ENCODE assay signal across 9 mouse cellular contexts in genomic region chr10:110794564-110795205, GRCm38 (mm10). TPM values are rescaled to one million over a fixed set of nuclear protein-coding genes. Genes with fewer than 3 reads are reported as not detected.
A peak's percentile ranks its signal among the peaks of the same experiment; 100 is the strongest.
DNase-seq lines count a peak whose midpoint lies in the region; ATAC-seq and TF ChIP-seq lines count a peak whose summit lies in the region.
"Had no signal": no experiment of that assay in that cellular context is flagged by ENCODE, and none has a peak within 500 bp of the region (broad histone marks: within the 10 kb centered on the region; RNA-seq: fewer than 3 reads in every experiment).

No protein-coding gene starts in this region.

- peak; percentile 47 for DNase-seq in c-Kit-positive CD71-positive TER-119-positive erythroid progenitor cells, embryonic 14.5 days (ENCODE audit: low spot score)
- peak; percentile 86 for DNase-seq in forebrain, postnatal 0 days
- DNase-seq in hindbrain, postnatal 0 days (ENCODE audit: low spot score), result peak; percentile 86
- no peak for DNase-seq in spleen, postnatal 14 days (ENCODE audit: low spot score in 2 of 2)

- no peak overlapping the region for H3ac ChIP-seq in C2C12 (ENCODE audit: control insufficient read depth, insufficient read length, low read depth)

- ATAC-seq in forebrain, postnatal 0 days, result peak; percentile 77
- ATAC-seq in hindbrain, postnatal 0 days, result peak; percentile 77
- peak; percentile 76; the same call in 1 of the 2 replicates for ATAC-seq in limb, embryonic 15.5 days (ENCODE audit: insufficient number of reproducible peaks, low FRiP score, low TSS enrichment, low read depth)
- peak; percentile 85 for ATAC-seq in monocyte, adult 5-6 weeks (replicated peaks; ENCODE audit: insufficient number of reproducible peaks, low FRiP score, low TSS enrichment, poor library complexity, severe bottlenecking)

- H3K4me3 ChIP-seq in C2C12 (ENCODE audit: insufficient read depth, poor library complexity, severe bottlenecking) (no peak overlapping the region), E14TG2a.4 (replicated peaks; ENCODE audit: low read length) (no peak overlapping the region)
- peak overlapping the region; percentile 24 for H3K4me3 ChIP-seq in forebrain, postnatal 0 days (ENCODE audit: low read depth, low read length)
- 0 out of 2 replicates have a peak overlapping the region, but pooled peaks have one; percentile 2 for H3K4me3 ChIP-seq in hindbrain, postnatal 0 days (ENCODE audit: low read length)
- H3K4me3 ChIP-seq in limb, embryonic 15.5 days, result no peak overlapping the region
- H3K4me3 ChIP-seq: liver, embryonic 15.5 days had no signal

- H3K27me3 ChIP-seq in C2C12 (ENCODE audit: control insufficient read depth, insufficient read depth, insufficient read length) (no peaks in the 10 kb centered on the region), E14TG2a.4 (ENCODE audit: insufficient read depth, low read length) (no peaks in the 10 kb centered on the region)
- no peaks in the 10 kb centered on the region for H3K27me3 ChIP-seq in forebrain, postnatal 0 days (ENCODE audit: insufficient read depth, low read length)
- H3K27me3 ChIP-seq in hindbrain, postnatal 0 days (ENCODE audit: insufficient read depth, low read length), result no peaks in the 10 kb centered on the region
- no peaks in the 10 kb centered on the region for H3K27me3 ChIP-seq in limb, embryonic 15.5 days
- H3K27me3 ChIP-seq: liver, embryonic 15.5 days had no signal

- no peaks in the 10 kb centered on the region for H3K79me3 ChIP-seq in C2C12 (ENCODE audit: low read depth)

- peaks cover 20% of the 10 kb centered on the region for H3K9me3 ChIP-seq in E14TG2a.4 (ENCODE audit: low read length)
- no peaks in the 10 kb centered on the region for H3K9me3 ChIP-seq in forebrain, postnatal 0 days (ENCODE audit: low read length)
- no peaks in the 10 kb centered on the region for H3K9me3 ChIP-seq in hindbrain, postnatal 0 days (ENCODE audit: low read length)
- no peaks in the 10 kb centered on the region for H3K9me3 ChIP-seq in limb, embryonic 15.5 days
- H3K9me3 ChIP-seq: liver, embryonic 15.5 days had no signal

- no peaks in the 10 kb centered on the region for H3K36me3 ChIP-seq in C2C12 (ENCODE audit: control insufficient read depth, insufficient read depth)
- no peaks in the 10 kb centered on the region for H3K36me3 ChIP-seq in E14TG2a.4 (ENCODE audit: insufficient read depth, low read length)
- H3K36me3 ChIP-seq in forebrain, postnatal 0 days (ENCODE audit: insufficient read depth), result no peaks in the 10 kb centered on the region
- H3K36me3 ChIP-seq in hindbrain, postnatal 0 days (ENCODE audit: insufficient read depth, low read length), result no peaks in the 10 kb centered on the region
- H3K36me3 ChIP-seq in limb, embryonic 15.5 days, result no peaks in the 10 kb centered on the region
- H3K36me3 ChIP-seq: liver, embryonic 15.5 days had no signal

- no peaks in the 10 kb centered on the region for H3K79me2 ChIP-seq in C2C12 (ENCODE audit: control insufficient read depth, insufficient read depth)

- H3K27ac ChIP-seq in forebrain, postnatal 0 days (ENCODE audit: low read depth, low read length), result no peak overlapping the region
- H3K27ac ChIP-seq in hindbrain, postnatal 0 days, result no peak overlapping the region
- H3K27ac ChIP-seq in limb, embryonic 15.5 days, result peak overlapping the region; percentile 50
- H3K27ac ChIP-seq: liver, embryonic 15.5 days had no signal

- H3K9ac ChIP-seq in forebrain, postnatal 0 days, result peak overlapping the region; percentile 32; the same call in 1 of the 2 replicates
- no peak overlapping the region for H3K9ac ChIP-seq in hindbrain, postnatal 0 days (replicated peaks; ENCODE audit: low read length)
- no peak overlapping the region for H3K9ac ChIP-seq in limb, embryonic 15.5 days
- H3K9ac ChIP-seq: liver, embryonic 15.5 days had no signal

- H3K4me2 ChIP-seq in forebrain, postnatal 0 days (ENCODE audit: low read depth), result peak overlapping the region; percentile 42
- H3K4me2 ChIP-seq in hindbrain, postnatal 0 days (ENCODE audit: low read depth, low read length), result peak overlapping the region; percentile 40
- peak overlapping the region; percentile 31 for H3K4me2 ChIP-seq in limb, embryonic 15.5 days
- H3K4me2 ChIP-seq: liver, embryonic 15.5 days had no signal

- TF ChIP-seq CTCF in C2C12 (IDR thresholded peaks at IDR 0.05; ENCODE audit: control insufficient read depth, insufficient read depth, insufficient read length) (peak; percentile 48), E14TG2a.4 (conservative IDR thresholded peaks at IDR 0.05; ENCODE audit: low read length) (peak; percentile 85)
- peak; percentile 95 for TF ChIP-seq CTCF in forebrain, postnatal 0 days (IDR thresholded peaks at IDR 0.05; ENCODE audit: low read depth)
- peak; percentile 92 for TF ChIP-seq CTCF in hindbrain, postnatal 0 days (IDR thresholded peaks at IDR 0.05; ENCODE audit: low read depth)

- H3K4me1 ChIP-seq in E14TG2a.4 (replicated peaks; ENCODE audit: low read depth, low read length), result peaks cover 30% of the 10 kb centered on the region
- no peaks in the 10 kb centered on the region for H3K4me1 ChIP-seq in forebrain, postnatal 0 days (ENCODE audit: insufficient read depth)
- H3K4me1 ChIP-seq in hindbrain, postnatal 0 days (ENCODE audit: insufficient read depth, low read length), result no peaks in the 10 kb centered on the region
- H3K4me1 ChIP-seq in limb, embryonic 15.5 days, result peaks cover 16% of the 10 kb centered on the region
- H3K4me1 ChIP-seq: liver, embryonic 15.5 days had no signal

- 4% methylated on average over 12 of the region's 12 CpGs for WGBS in forebrain, postnatal 0 days
- 8% methylated on average over 12 of the region's 12 CpGs for WGBS in hindbrain, postnatal 0 days
- WGBS in limb, embryonic 15.5 days, result 8% methylated on average over 12 of the region's 12 CpGs

TF ChIP-seq in C2C12, 6 proteins besides CTCF, POLR2A, EP300 and RAD21:
- TF ChIP-seq FOSL1 (IDR thresholded peaks at IDR 0.05; ENCODE audit: insufficient read depth, low read length, poor library complexity, severe bottlenecking) (no peak), MAX (IDR thresholded peaks at IDR 0.05) (no peak), USF1 (IDR thresholded peaks at IDR 0.05; ENCODE audit: low read depth) (no peak), MYOG (IDR thresholded peaks at IDR 0.05; ENCODE audit: control insufficient read depth, extremely low read depth, insufficient read length) (no peak), CEBPB (IDR thresholded peaks at IDR 0.05; ENCODE audit: low read depth) (no peak), MYOD1 (IDR thresholded peaks at IDR 0.05; ENCODE audit: control insufficient read depth, insufficient read length, low read depth) (no peak)
TF ChIP-seq in C2C12: peak in this region for 0.

RNA-seq across cellular contexts. Expression of gene E2f7, which starts 49.4 kb away (rescaled TPM):
- 15.4 TPM for polyA plus RNA-seq in C2C12 (2012; fragmentation: generic; extraction: Trizol)
- 3.2 and 3.5 TPM in 2 replicates for total RNA-seq in forebrain, postnatal 0 days (2014; rRNA removed)
- 2.3 and 3.4 TPM in 2 replicates for polyA plus RNA-seq in forebrain, postnatal 0 days (2015; fragmentation: Nextera tagmentation; extraction: Ambion mirVana)
- 3.6 and 5.1 TPM in 2 replicates for total RNA-seq in hindbrain, postnatal 0 days (2014; rRNA removed)
- polyA plus RNA-seq in hindbrain, postnatal 0 days (2015; fragmentation: Nextera tagmentation; extraction: Ambion mirVana), result 5.9 and 6.4 TPM in 2 replicates
- polyA plus RNA-seq in limb, embryonic 15.5 days (2015; fragmentation: Nextera tagmentation; extraction: Ambion mirVana), result 21.7 and 24.6 TPM in 2 replicates
- 0.85 to 1.2 TPM in 2 of 3 replicates, not detected in the other for total RNA-seq in monocyte, adult 5-6 weeks (2017)

Comparison
In these comparisons a context has a peak if more than half of its experiments do, and no peak if none do; other contexts are left out.
1. H3K4me3 ChIP-seq: peak in forebrain, postnatal 0 days (single experiment) and hindbrain, postnatal 0 days (single experiment); none in C2C12 (single experiment), E14TG2a.4 (single experiment) and limb, embryonic 15.5 days (single experiment).
2. DNase-seq: peak in c-Kit-positive CD71-positive TER-119-positive erythroid progenitor cells, embryonic 14.5 days (single experiment), forebrain, postnatal 0 days (single experiment) and hindbrain, postnatal 0 days (single experiment); none in spleen, postnatal 14 days (0 of 2).
3. Peak in every context shown above with its lines, with median percentiles within 50 percentile points of each other: CTCF ChIP-seq, ATAC-seq and H3K4me2 ChIP-seq.